Mouse (Mus musculus) left cerebral cortex, postnatal 25 days (tissue): ENCODE results near the gene Kmt2e. TPM values are rescaled to one million over a fixed set of nuclear protein-coding genes. Genes with fewer than 3 reads are reported as not detected.
"Not testable (repeated sequence)": the region's sequence is repeated elsewhere in the genome, so short reads cannot be mapped to it uniquely, and the experiment has no call there.

Source experiments
- DNase-seq, 2 experiments: peaks; one replicate each; pipeline ENCODE4 v3.0.0; 2022; ENCODE audit warnings: low spot score in 2 of 2, mixed read lengths in 1 of 2
- intact Hi-C: fragments of 180-260 bp; cut with DNase I; formaldehyde crosslinking; loops from one replicate; pipeline ENCODE4 v1.15.1; 2025
- total RNA-seq, 2 experiments: library from RNA; stranded (reverse); gene quantifications; 2 replicates each; pipeline ENCODE4 v1.2.3; 2021

Kmt2e gene
- total RNA-seq, 2 experiments from 2014 or later: 87.4 to 98.5 TPM

GRCm38 (mm10) chr5:23427501-23427900 lies 6.7 kb upstream of the Kmt2e start:
- intact Hi-C loops: no loop called here
- no peak for DNase-seq

- intact Hi-C loops: no loop called here
- no peak for DNase-seq
These were observed 3.0 kb upstream of the Kmt2e start for GRCm38 (mm10) chr5:23431070-23431864.

GRCm38 (mm10) chr5:23431948-23432707 lies 2.1 kb upstream of the Kmt2e start:
- intact Hi-C loops: loop anchor here (2.0 kb wide), 1 partner anchor 13 kb away; no protein-coding TSS in a partner anchor
- no peak for DNase-seq

GRCm38 (mm10) chr5:23432708-23433645 lies 1.3 kb upstream of the Kmt2e start:
- intact Hi-C loops: loop anchor here (2.0 kb wide), 1 partner anchor 14 kb away; no protein-coding TSS in a partner anchor
- DNase-seq: peak; percentile 98 to 99

GRCm38 (mm10) chr5:23434598-23435481 lies 599 bp downstream of the Kmt2e start:
- intact Hi-C loops: no loop called here
- peak; percentile 56 to 82 for DNase-seq

- DNase-seq: no peak
- intact Hi-C loops: no loop called here
These were observed 1.4 kb downstream of the Kmt2e start for GRCm38 (mm10) chr5:23435482-23436125.

GRCm38 (mm10) chr5:23436735-23437134 lies 2.5 kb downstream of the Kmt2e start:
- DNase-seq: no peak
- intact Hi-C loops: no loop called here

GRCm38 (mm10) chr5:23439857-23440256 lies 5.6 kb downstream of the Kmt2e start:
- DNase-seq: no peak

GRCm38 (mm10) chr5:23440572-23440971 lies 6.3 kb downstream of the Kmt2e start:
- intact Hi-C loops: no loop called here
- no peak for DNase-seq

More at GRCm38 (mm10) chr5:23439857-23440256, 5.6 kb downstream of the Kmt2e start:
- intact Hi-C loops: no loop called here

GRCm38 (mm10) chr5:23441916-23442315 lies 7.7 kb downstream of the Kmt2e start:
- no peak for DNase-seq
- intact Hi-C loops: no loop called here

- no peak for DNase-seq
- intact Hi-C loops: no loop called here
These were observed 10.2 kb downstream of the Kmt2e start for GRCm38 (mm10) chr5:23444411-23444810.

GRCm38 (mm10) chr5:23453561-23453960 lies 19.3 kb downstream of the Kmt2e start:
- intact Hi-C loops, DNase-seq: not testable (repeated sequence)

GRCm38 (mm10) chr5:23461688-23462087 lies 27.4 kb downstream of the Kmt2e start:
- intact Hi-C loops: no loop called here

GRCm38 (mm10) chr5:23464247-23464646 lies 30.0 kb downstream of the Kmt2e start:
- DNase-seq: no peak
- intact Hi-C loops: no loop called here

More at GRCm38 (mm10) chr5:23461688-23462087, 27.4 kb downstream of the Kmt2e start:
- DNase-seq: peak in 1 of 2 experiments; percentile 47

- intact Hi-C loops: no loop called here
- no peak for DNase-seq
These were observed 30.5 kb downstream of the Kmt2e start for GRCm38 (mm10) chr5:23464743-23465142.

- intact Hi-C loops: no loop called here
- no peak for DNase-seq
These were observed 32.3 kb downstream of the Kmt2e start for GRCm38 (mm10) chr5:23466546-23466945.

- intact Hi-C loops: no loop called here
- no peak for DNase-seq
These were observed 39.0 kb downstream of the Kmt2e start for GRCm38 (mm10) chr5:23473098-23473873.
